Mouse (Mus musculus): Measurements from ENCODE around the gene Bmp2. TPM values are rescaled to one million over a fixed set of nuclear protein-coding genes. Genes with fewer than 3 reads are reported as not detected.
A peak's percentile ranks its signal among the peaks of the same experiment; 100 is the strongest.

The Bmp2 gene
- total RNA-seq, 2 experiments from 2014 or later, result 10.7 to 18.4 TPM

GRCm38 (mm10) chr2:133565424-133565823 is 13.5 kb downstream of the Bmp2 start:
- DNase-seq, result no peak

- DNase-seq, result no peak
Measured at GRCm38 (mm10) chr2:133565995-133566710, 14.2 kb downstream of the Bmp2 start.

- peak in 1 of 2 experiments; percentile 22 for DNase-seq
Measured at GRCm38 (mm10) chr2:133591562-133592255, 39.8 kb downstream of the Bmp2 start.

Small RNAs within 50 kb of the gene (microRNA-seq; reads per million reads assigned to microRNA genes)
- not detected for gene Mir3090

All from adrenal gland, postnatal 36 days (tissue).